Mouse (Mus musculus) CH12.LX (cell line): ENCODE results near the gene Ugcg. TPM values are rescaled to one million over a fixed set of nuclear protein-coding genes. Genes with fewer than 3 reads are reported as not detected.

Experiments used
- DNase-seq: peaks from one replicate; pipeline ENCODE4 v3.0.0-alpha.2; 2013; ENCODE audit errors: extremely low read depth
- H3K27ac ChIP-seq: 2 replicates; pipeline ENCODE4 v1.5.1; 2012; ENCODE audit warnings: low read depth, mild to moderate bottlenecking, control low read depth, moderate library complexity; ENCODE audit not compliant: insufficient read depth
- H3K27me3 ChIP-seq: replicated peaks from 2 replicates; pipeline ENCODE3; 2012; ENCODE audit warnings: inconsistent platforms
- H3K36me3 ChIP-seq, 2 experiments: replicated peaks in 1 of 2; 2 replicates each; pipeline versions ENCODE3 to v1.6.1; 2012; ENCODE audit warnings: inconsistent platforms in 1 of 2, low read length in 1 of 2, mild to moderate bottlenecking in 1 of 2, mixed read lengths in 1 of 2, moderate library complexity in 1 of 2; ENCODE audit not compliant: control insufficient read depth in 1 of 2, insufficient read depth in 1 of 2
- H3K4me1 ChIP-seq, 2 experiments: 2 replicates each; pipeline ENCODE4 v1.6.1; 2012; ENCODE audit warnings: inconsistent platforms in 1 of 2, moderate library complexity in 1 of 2; ENCODE audit not compliant: insufficient read depth in 2 of 2, control insufficient read depth in 1 of 2
- H3K4me2 ChIP-seq: 2 replicates; pipeline ENCODE4 v1.6.1; 2012; ENCODE audit warnings: low read depth, mild to moderate bottlenecking, control low read depth; ENCODE audit not compliant: poor library complexity, insufficient read depth, severe bottlenecking
- H3K4me3 ChIP-seq, 3 experiments: fragments of 150-350 bp in 1 of 3; sonication (generic) in 1 of 3; replicated peaks in 1 of 3; 2 replicates each; pipeline versions ENCODE3 to v1.5.1; 2011 to 2012; ENCODE audit warnings: low read depth in 2 of 3, low read length in 2 of 3, mild to moderate bottlenecking in 2 of 3, moderate library complexity in 2 of 3, control low read depth in 1 of 3, improper control_type of control experiment in 1 of 3, inconsistent platforms in 1 of 3, mixed read lengths in 1 of 3; ENCODE audit not compliant: poor library complexity in 1 of 3
- H3K79me2 ChIP-seq: replicated peaks from 2 replicates; pipeline ENCODE4 v1.6.1; 2012; ENCODE audit warnings: mild to moderate bottlenecking, moderate library complexity; ENCODE audit not compliant: control insufficient read depth, poor library complexity, insufficient read depth, severe bottlenecking; ENCODE audit errors: extremely low read depth
- H3K9ac ChIP-seq: 2 replicates; pipeline ENCODE4 v1.6.1; 2012; ENCODE audit warnings: low read depth, mild to moderate bottlenecking, control low read depth, moderate library complexity; ENCODE audit not compliant: insufficient read depth
- H3K9me3 ChIP-seq: replicated peaks from 2 replicates; pipeline ENCODE3; 2012; ENCODE audit warnings: low read length, inconsistent platforms, mixed read lengths
- CHD2 ChIP-seq: IDR thresholded peaks from 2 replicates; pipeline ENCODE4 v1.6.1; 2011; ENCODE audit warnings: low read length, improper control_type of control experiment
- CTCF ChIP-seq, 2 experiments: IDR thresholded peaks in 1 of 2; conservative IDR thresholded peaks in 1 of 2; 2 replicates each; pipeline ENCODE4 v1.5.1; 2011 to 2012; ENCODE audit warnings: low read depth in 2 of 2, low read length in 2 of 2, improper control_type of control experiment in 1 of 2, inconsistent platforms in 1 of 2, mild to moderate bottlenecking in 1 of 2, moderate library complexity in 1 of 2
- EP300 ChIP-seq: IDR thresholded peaks from 2 replicates; pipeline ENCODE4 v1.6.1; 2011; ENCODE audit warnings: low read length, improper control_type of control experiment
- GABPA ChIP-seq: IDR thresholded peaks from 2 replicates; pipeline ENCODE4 v1.6.1; 2012; ENCODE audit warnings: low read depth, low read length, improper control_type of control experiment, inconsistent platforms; ENCODE audit not compliant: insufficient replicate concordance
- JUN ChIP-seq: IDR thresholded peaks from 2 replicates; pipeline ENCODE4 v1.6.1; 2011; ENCODE audit warnings: low read depth, mild to moderate bottlenecking, low read length, improper control_type of control experiment, moderate library complexity; ENCODE audit not compliant: insufficient read depth
- MAFK ChIP-seq: IDR thresholded peaks from 2 replicates; pipeline ENCODE4 v1.6.1; 2011; ENCODE audit warnings: low read length, improper control_type of control experiment; ENCODE audit not compliant: insufficient replicate concordance
- MAX ChIP-seq: IDR thresholded peaks from 2 replicates; pipeline ENCODE4 v1.6.1; 2011; ENCODE audit warnings: low read length, improper control_type of control experiment
- MAZ ChIP-seq: IDR thresholded peaks from 2 replicates; pipeline ENCODE4 v1.6.1; 2012; ENCODE audit warnings: low read depth, mild to moderate bottlenecking, inconsistent platforms, low read length, improper control_type of control experiment, moderate library complexity
- NELFE ChIP-seq: IDR thresholded peaks from 2 replicates; pipeline ENCODE4 v1.6.1; 2011; ENCODE audit warnings: low read depth, low read length, improper control_type of control experiment
- PAX5 ChIP-seq: IDR thresholded peaks from 2 replicates; pipeline ENCODE4 v1.6.1; 2012; ENCODE audit warnings: low read length, inconsistent platforms, mixed read lengths
- POLR2A ChIP-seq: IDR thresholded peaks from 2 replicates; pipeline ENCODE4 v1.6.1; 2011; ENCODE audit warnings: low read depth, mild to moderate bottlenecking, improper control_type of control experiment, low read length
- POLR2AphosphoS2 ChIP-seq: IDR thresholded peaks from 2 replicates; pipeline ENCODE4 v1.6.1; 2011; ENCODE audit warnings: low read depth, low read length, improper control_type of control experiment
- SIN3A ChIP-seq: IDR thresholded peaks from 2 replicates; pipeline ENCODE4 v1.6.1; 2012; ENCODE audit warnings: low read length, improper control_type of control experiment, inconsistent platforms
- TBP ChIP-seq: conservative IDR thresholded peaks from 2 replicates; pipeline ENCODE4 v1.6.1; 2011; ENCODE audit warnings: low read depth, low read length, improper control_type of control experiment
- UBTF ChIP-seq: IDR thresholded peaks from 2 replicates; pipeline ENCODE4 v1.6.1; 2012; ENCODE audit warnings: low read depth, mild to moderate bottlenecking, inconsistent platforms, low read length, improper control_type of control experiment, moderate library complexity
- USF1 ChIP-seq: IDR thresholded peaks from 2 replicates; pipeline ENCODE4 v1.6.1; 2014; ENCODE audit warnings: low read depth, mild to moderate bottlenecking, inconsistent platforms, low read length, improper control_type of control experiment
- ZKSCAN1 ChIP-seq: IDR thresholded peaks from 2 replicates; pipeline ENCODE4 v1.6.1; 2012; ENCODE audit warnings: low read depth, inconsistent platforms, low read length, improper control_type of control experiment, borderline replicate concordance
- ZMIZ1 ChIP-seq: IDR thresholded peaks from 2 replicates; pipeline ENCODE4 v1.6.1; 2012; ENCODE audit warnings: low read depth, mild to moderate bottlenecking, inconsistent platforms, low read length, improper control_type of control experiment
- ZNF384 ChIP-seq: IDR thresholded peaks from 2 replicates; pipeline ENCODE4 v1.6.1; 2012; ENCODE audit warnings: low read depth, low read length, improper control_type of control experiment, inconsistent platforms
- dilution Hi-C: fragments of 300-500 bp; cut with MboI; formaldehyde crosslinking; loops from 2 replicates; pipeline ENCODE4 v1.14.3; 2020; ENCODE audit warnings: low sequenced_read_pairs; ENCODE audit not compliant: extremely low pct_unique_long_range_greater_than_20kb, extremely low pct_ligation_motif_present
- in situ Hi-C: fragments of 300-500 bp; cut with MboI; formaldehyde crosslinking; loops from 3 replicates; pipeline ENCODE4 v1.14.3; 2019; ENCODE audit warnings: low sequenced_read_pairs, low pct_ligation_motif_present, low pct_unique_long_range_greater_than_20kb, mixed read lengths
- polyA plus RNA-seq: library from polyadenylated mRNA; unstranded; fragments of >175 nt; gene quantifications from 2 replicates; pipeline ENCODE4 v1.2.1, GENCODE M21; 2012; ENCODE audit warnings: low read depth; ENCODE audit not compliant: insufficient read length
- total RNA-seq, 2 experiments: library from RNA; depleted of rRNA; stranded (reverse); fragments of 300-350 nt in 1 of 2; fragments of >200 nt in 1 of 2; gene quantifications; 2 replicates each; pipeline ENCODE4 v1.2.3; 2012 to 2014

The Ugcg gene
- total and polyA plus RNA-seq, 3 experiments = 25.8 to 69.5 (median 28.7) TPM

GRCm38 (mm10) chr4:59157654-59158053, 31.4 kb upstream of the Ugcg start:
- dilution Hi-C loops = no loop called here
- Histone ChIP-seq H3K27ac (no peak overlapping the region), H3K4me3 (no peak overlapping the region), H3K4me1 (peaks cover 0 to 5% of the 10 kb centered on the region in 2 experiments; a peak in 1 of 4 replicates), H3K36me3 (no peaks in the 10 kb centered on the region), H3K9ac (no peak overlapping the region), H3K27me3 (no peaks in the 10 kb centered on the region), H3K4me2 (no peak overlapping the region), H3K79me2 (no peaks in the 10 kb centered on the region), H3K9me3 (no peaks in the 10 kb centered on the region)
- DNase-seq = no peak
- in situ Hi-C loops = no loop called here
- TF ChIP-seq GABPA (no peak), POLR2A (no peak), SIN3A (no peak), CTCF (conservative IDR thresholded peaks at IDR 0.05 in 1 of 2, IDR thresholded peaks at IDR 0.05 in 1 of 2; ENCODE audit: low read depth in 2 of 2, low read length in 2 of 2) (no peak), ZKSCAN1 (no peak), JUN (no peak), CHD2 (no peak), NELFE (no peak), POLR2AphosphoS2 (no peak), USF1 (no peak), EP300 (no peak), ZNF384 (no peak), TBP (no peak), PAX5 (no peak), MAFK (no peak), MAX (no peak), UBTF (no peak), ZMIZ1 (no peak)

DNA sequence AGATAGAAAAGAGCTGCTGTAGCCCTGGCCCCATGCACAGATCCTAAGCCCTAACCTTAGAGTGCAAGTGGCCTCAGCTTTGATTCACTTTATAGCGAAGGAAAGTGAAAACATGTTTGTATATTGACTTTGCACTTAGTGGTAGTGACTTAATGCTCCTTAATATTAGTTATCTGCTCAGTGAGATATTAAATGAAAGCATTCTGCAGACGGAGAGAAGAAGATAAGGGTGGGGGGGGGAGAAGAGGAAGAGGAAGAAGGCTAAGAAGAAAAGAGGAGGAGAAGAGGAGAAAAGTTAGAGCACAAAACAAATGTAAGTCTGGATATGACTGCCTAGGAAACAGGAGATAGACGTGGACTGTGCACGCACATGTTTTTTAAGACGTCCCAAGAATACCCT, 28.8 kb upstream of the Ugcg start:
- Histone ChIP-seq H3K4me2 (no peak overlapping the region), H3K27ac (no peak overlapping the region), H3K9ac (no peak overlapping the region), H3K36me3 (no peaks in the 10 kb centered on the region), H3K4me3 (no peak overlapping the region), H3K79me2 (no peaks in the 10 kb centered on the region), H3K27me3 (no peaks in the 10 kb centered on the region), H3K4me1 (peaks cover 0 to 5% of the 10 kb centered on the region in 2 experiments; a peak in 1 of 4 replicates), H3K9me3 (no peaks in the 10 kb centered on the region)
- dilution Hi-C loops (no loop called here), in situ Hi-C loops (no loop called here)
- DNase-seq = no peak
- TF ChIP-seq MAZ = no peak
